Mouse (Mus musculus) left cerebral cortex, postnatal 10 days (tissue): ENCODE data around the gene Atxn1. TPM values are rescaled to one million over a fixed set of nuclear protein-coding genes. Genes with fewer than 3 reads are reported as not detected.
A peak's percentile ranks its signal among the peaks of the same experiment; 100 is the strongest.

Source experiments
- DNase-seq, 2 experiments: peaks; one replicate each; pipeline ENCODE4 v3.0.0; 2021 to 2022; ENCODE audit warnings: low spot score in 2 of 2, mixed read lengths in 1 of 2; ENCODE audit errors: extremely low spot score in 1 of 2
- intact Hi-C: fragments of 180-260 bp; cut with DNase I; formaldehyde crosslinking; loops from one replicate; pipeline ENCODE4 v1.15.1; 2025
- total RNA-seq, 2 experiments: library from RNA; stranded (reverse); gene quantifications; 2 replicates each; pipeline ENCODE4 v1.2.3; 2021

Gene Atxn1
- total RNA-seq, result 100 to 1,000 TPM; 149 to 152 TPM

- DNase-seq, result peak; percentile 57 to 86
- intact Hi-C loops, result loop anchor here (5.0 kb wide), 4 partner anchors 122 to 428 kb away; no protein-coding TSS in a partner anchor
These were observed at the start of gene Atxn1 for GRCm38 (mm10) chr13:45964853-45965593. Atxn1 (minus strand) TSS chr13:45965008.

- DNase-seq, result no peak
- intact Hi-C loops, result no loop called here
These were observed 46.4 kb upstream of the Atxn1 start for GRCm38 (mm10) chr13:46011232-46011631.

DNA sequence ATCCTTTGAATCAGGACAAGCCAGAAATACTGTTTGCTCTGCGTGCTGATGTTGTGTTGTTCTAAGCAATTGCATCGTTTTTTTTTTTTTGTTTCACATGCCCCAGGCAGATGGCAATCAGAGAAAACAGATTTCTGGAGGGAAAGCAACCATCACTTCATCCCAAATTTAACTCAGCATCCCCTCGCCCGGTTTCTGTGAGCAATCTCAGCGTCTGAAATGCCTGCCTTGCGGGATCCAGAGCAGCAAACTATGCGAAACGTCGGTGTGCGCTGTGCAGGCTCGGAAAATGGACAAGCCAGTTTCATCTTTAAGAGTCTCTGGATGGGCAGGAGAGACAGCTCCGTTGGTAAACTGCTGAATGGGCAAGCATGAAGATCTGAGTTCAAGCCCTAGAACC is 45.3 kb upstream of the Atxn1 start:
- intact Hi-C loops, result no loop called here

GRCm38 (mm10) chr13:46008831-46009666 is 44.2 kb upstream of the Atxn1 start:
- intact Hi-C loops, result no loop called here
- peak in 1 of 2 experiments; percentile 46 for DNase-seq

More for the DNA sequence above, 45.3 kb upstream of the Atxn1 start:
- DNase-seq, result no peak

- DNase-seq, result peak in 1 of 2 experiments; percentile 46
- intact Hi-C loops, result no loop called here
These were observed 41.6 kb upstream of the Atxn1 start for GRCm38 (mm10) chr13:46006211-46007102.

DNA sequence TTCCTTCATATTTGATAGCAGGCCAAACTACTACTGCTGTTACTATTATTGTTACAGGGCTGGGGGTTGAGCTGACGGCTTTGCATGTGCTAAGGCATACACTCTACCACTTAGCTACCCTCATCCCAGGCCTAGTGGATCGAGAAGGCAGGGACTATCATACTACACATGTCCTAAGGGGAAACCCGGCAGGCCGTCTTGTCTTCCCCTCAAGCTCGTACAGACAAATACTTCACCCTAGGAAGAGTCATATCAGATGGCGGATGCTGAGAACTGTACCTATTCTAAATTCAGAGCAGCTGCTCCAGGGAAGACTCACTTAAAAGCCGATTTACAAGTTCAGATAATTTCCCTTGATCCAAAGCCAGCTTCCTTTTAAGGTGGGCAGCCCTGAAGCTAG is 40.8 kb upstream of the Atxn1 start:
- intact Hi-C loops, result no loop called here
- no peak for DNase-seq

DNA sequence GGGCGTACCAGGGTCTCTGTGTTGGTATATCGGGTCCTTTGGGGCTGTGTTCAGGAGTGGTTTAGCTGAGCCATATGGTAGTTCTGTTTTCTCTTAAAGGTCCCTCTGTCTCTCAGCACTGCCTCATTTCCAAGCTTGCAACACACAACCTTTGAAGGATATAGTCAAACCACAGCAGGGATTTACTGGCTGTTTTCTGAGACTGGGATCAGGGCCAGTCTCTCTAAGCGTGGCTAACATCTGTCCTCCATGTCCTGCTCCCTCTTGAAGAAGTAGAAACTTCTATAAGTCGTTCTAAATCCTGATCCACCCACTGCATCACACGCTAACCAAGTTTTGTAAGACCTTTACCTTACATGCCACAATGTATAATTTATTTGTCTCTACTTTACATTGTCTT is 36.5 kb upstream of the Atxn1 start:
- intact Hi-C loops, result no loop called here
- DNase-seq, result no peak

DNA sequence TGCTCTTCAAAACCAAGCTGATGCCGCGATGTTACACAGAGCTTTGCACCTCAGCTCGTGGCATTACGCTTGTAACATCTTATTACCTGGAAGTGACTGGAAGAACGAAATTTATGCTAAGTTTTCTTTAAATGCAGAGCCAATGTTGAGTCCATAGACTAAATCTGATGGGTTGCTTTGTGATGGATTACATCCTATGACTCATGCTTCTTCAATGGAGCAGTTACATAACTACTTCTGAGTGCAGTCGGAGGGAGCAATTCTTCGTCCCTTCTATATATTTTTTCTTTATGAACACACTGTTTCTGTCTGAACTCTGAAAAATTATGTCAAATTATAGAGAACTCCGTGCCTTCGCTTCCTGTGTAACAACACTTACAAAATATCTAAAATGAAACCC is 28.1 kb upstream of the Atxn1 start:
- intact Hi-C loops, result no loop called here
- DNase-seq, result no peak

DNA sequence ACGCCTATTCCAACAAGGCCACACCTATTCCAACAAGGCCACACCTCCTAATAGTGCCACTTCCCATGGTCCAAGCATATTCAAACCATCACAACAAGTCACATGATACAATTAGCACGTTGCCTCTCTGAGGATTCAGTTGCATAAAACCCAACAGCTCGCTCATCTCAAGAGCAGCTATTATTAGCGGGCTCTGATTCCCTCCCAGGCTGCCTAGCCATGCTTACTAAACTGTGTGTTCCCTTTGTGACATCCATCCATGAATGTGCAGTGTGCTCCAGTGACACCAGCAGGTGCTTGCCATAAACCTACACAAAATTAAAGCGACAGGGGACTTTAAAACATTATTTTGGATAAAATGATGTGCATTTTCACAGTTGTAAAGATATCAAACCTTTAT is 25.7 kb upstream of the Atxn1 start:
- DNase-seq, result no peak
- intact Hi-C loops, result no loop called here

DNA sequence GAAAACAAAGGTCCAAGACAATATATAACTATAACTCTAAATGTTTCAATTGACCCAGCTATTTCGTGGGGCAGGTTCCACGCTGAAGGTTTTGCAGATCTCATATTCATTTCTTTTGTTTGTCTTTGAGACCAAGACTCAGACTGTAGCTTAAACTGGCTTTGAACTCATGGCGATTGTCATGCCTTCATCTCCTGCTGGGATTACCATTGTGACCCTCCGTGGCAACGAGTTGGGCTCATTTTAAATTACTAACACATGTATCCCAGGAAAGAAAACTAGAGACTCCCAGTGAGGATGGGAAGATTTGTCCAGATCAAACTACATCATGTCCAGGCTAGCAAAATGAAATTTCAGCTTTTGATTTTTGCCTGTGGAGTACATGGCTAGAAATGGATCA is 14.4 kb upstream of the Atxn1 start:
- intact Hi-C loops, result no loop called here
- no peak for DNase-seq

GRCm38 (mm10) chr13:45976894-45977293 is 12.1 kb upstream of the Atxn1 start:
- DNase-seq, result peak in 1 of 2 experiments; percentile 53
- intact Hi-C loops, result no loop called here

DNA sequence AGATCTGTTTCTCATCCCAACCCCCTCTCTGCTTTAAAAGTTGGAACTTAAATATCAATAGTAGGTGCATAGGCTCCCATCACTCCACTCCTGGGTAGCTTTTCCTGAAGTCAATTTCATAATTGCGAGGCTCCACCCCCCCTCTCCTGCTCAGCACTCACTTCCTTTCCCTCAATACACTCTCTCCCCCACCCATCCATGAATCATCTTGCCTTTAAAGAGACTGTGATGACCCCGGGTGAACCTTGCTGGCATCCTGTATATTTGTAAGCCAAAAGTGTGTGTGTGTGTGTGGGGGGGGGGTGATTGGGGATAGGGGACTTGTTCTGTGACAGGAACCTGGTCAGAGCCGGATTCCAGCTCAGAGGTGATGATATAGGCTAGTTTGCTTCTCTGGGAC is 9.8 kb upstream of the Atxn1 start:
- intact Hi-C loops, result no loop called here
- no peak for DNase-seq

DNA sequence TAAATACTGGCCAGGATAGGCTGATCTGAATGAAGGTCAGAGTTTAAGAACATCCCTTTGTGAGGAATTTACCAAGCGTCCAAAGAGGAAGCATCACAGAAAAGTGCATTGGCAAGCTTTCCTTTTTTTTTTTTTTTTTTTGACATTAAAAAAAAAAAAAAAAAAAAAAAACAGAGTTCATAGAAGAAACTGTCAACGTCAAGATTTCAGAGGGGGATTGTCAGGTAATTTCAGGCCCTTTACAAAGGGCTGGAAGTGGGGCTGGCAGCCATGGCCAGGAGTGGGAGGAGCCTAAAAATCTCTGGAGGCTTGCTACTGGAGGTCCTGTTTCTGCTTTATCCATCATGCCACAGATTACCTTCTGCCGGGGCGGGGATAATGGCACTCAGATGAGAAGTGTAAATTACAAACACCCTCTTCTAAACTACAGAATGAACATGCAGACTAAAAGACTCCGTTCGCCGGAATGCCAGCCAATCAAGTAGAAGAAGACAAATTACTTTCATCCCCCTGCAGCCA is 9.2 kb upstream of the Atxn1 start:
- DNase-seq, result no peak
- intact Hi-C loops, result no loop called here

- intact Hi-C loops, result no loop called here
- DNase-seq, result peak in 1 of 2 experiments; percentile 34
These were observed 6.2 kb upstream of the Atxn1 start for GRCm38 (mm10) chr13:45970920-45971536.

DNA sequence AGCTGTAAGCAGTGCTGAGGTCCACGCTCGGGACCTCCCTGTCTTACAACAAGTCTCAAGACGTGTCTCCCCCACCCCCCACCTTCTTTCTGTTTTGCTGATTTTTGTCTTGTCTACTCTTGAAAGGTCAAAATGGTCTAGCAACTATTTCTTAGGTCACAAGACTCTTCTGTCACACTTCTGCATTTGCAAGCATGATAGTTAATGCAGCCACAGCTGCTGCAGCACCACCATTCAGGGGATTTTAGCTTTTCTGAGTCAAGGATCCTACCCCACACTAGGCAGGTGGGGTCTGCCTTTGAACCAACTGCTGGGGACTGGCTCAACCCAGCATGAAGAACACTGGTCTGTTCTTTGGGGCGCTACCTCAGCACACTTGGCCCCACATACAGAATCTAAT is 3.4 kb upstream of the Atxn1 start:
- intact Hi-C loops, result loop anchor here (5.0 kb wide), 3 partner anchors 119 to 289 kb away; no protein-coding TSS in a partner anchor
- no peak for DNase-seq

GRCm38 (mm10) chr13:45967371-45967770 is 2.6 kb upstream of the Atxn1 start:
- intact Hi-C loops, result loop anchor here (5.0 kb wide), 3 partner anchors 120 to 290 kb away; no protein-coding TSS in a partner anchor
- DNase-seq, result no peak

GRCm38 (mm10) chr13:45966586-45966985 is 1.8 kb upstream of the Atxn1 start:
- intact Hi-C loops, result loop anchor here (5.0 kb wide), 3 partner anchors 121 to 291 kb away; no protein-coding TSS in a partner anchor
- no peak for DNase-seq
